Mouse (Mus musculus): ENCODE measurements at regions not wholly inside any gene's neighbourhood (a gene's known extent, or its start where the extent isn't known, plus 50 kb on each side); places are given as distances from the start of the nearest gene placed in this dataset.

- no peak for TF ChIP-seq CTCF (IDR thresholded peaks at IDR 0.05; ENCODE audit: low read depth, low read length)
- TF ChIP-seq POLR2A (IDR thresholded peaks at IDR 0.05; ENCODE audit: extremely low read depth, insufficient read depth, low read length) = no peak
Observed at GRCm38 (mm10) chr7:37375591-37375990, 397.9 kb downstream of the Zfp536 start.

Measured in liver, adult 2 months (tissue).